23 mouse cellular contexts compared by ENCODE assay signal in genomic region chr5:33900101-33900500, GRCm38 (mm10).
"Had no signal": no experiment of that assay in that cellular context is flagged by ENCODE, and none has a peak within 500 bp of the region (broad histone marks: within the 10 kb centered on the region; RNA-seq: fewer than 3 reads in every experiment).

No protein-coding gene starts in this region.

- H3K9me3 ChIP-seq: limb, embryonic 13.5 days; liver, embryonic 12.5 days; liver, embryonic 15.5 days; lung, embryonic 15.5 days; megakaryocyte, embryonic 14.5 days; midbrain, embryonic 10.5 days; neural tube, embryonic 13.5 days; stomach, embryonic 15.5 days had no signal

- H3K27me3 ChIP-seq: limb, embryonic 13.5 days; liver, embryonic 12.5 days; liver, embryonic 15.5 days; lung, embryonic 15.5 days; megakaryocyte, embryonic 14.5 days; neural tube, embryonic 13.5 days; stomach, embryonic 15.5 days had no signal

- ATAC-seq: liver, embryonic 12.5 days had no signal

- DNase-seq: kidney, adult 9 months; kidney, postnatal 14 days; kidney, postnatal 4 days; left cerebral cortex, postnatal 4 days; liver; lung, adult 18-20 months; lung, postnatal 10 days; lung, postnatal 36 days; midbrain, embryonic 14.5 days; retina, postnatal 1 day; right cerebral cortex, postnatal 25 days; spleen, adult 18-20 months; thymus, adult 2 months; thymus, postnatal 14 days; thymus, postnatal 4 days had no signal

- H3K4me3 ChIP-seq: limb, embryonic 13.5 days; liver, embryonic 12.5 days; liver, embryonic 15.5 days; lung, embryonic 15.5 days; megakaryocyte, embryonic 14.5 days; midbrain, embryonic 10.5 days; neural tube, embryonic 13.5 days; stomach, embryonic 15.5 days had no signal

- H3K4me1 ChIP-seq: limb, embryonic 13.5 days; liver, embryonic 12.5 days; liver, embryonic 15.5 days; lung, embryonic 15.5 days; midbrain, embryonic 10.5 days; neural tube, embryonic 13.5 days; stomach, embryonic 15.5 days had no signal

- H3K4me2 ChIP-seq: limb, embryonic 13.5 days; liver, embryonic 12.5 days; liver, embryonic 15.5 days; lung, embryonic 15.5 days; neural tube, embryonic 13.5 days; stomach, embryonic 15.5 days had no signal

- H3K9ac ChIP-seq: limb, embryonic 13.5 days; liver, embryonic 12.5 days; liver, embryonic 15.5 days; lung, embryonic 15.5 days; neural tube, embryonic 13.5 days; stomach, embryonic 15.5 days had no signal

- H3K27ac ChIP-seq: limb, embryonic 13.5 days; liver, embryonic 12.5 days; liver, embryonic 15.5 days; lung, embryonic 15.5 days; midbrain, embryonic 10.5 days; neural tube, embryonic 13.5 days; stomach, embryonic 15.5 days had no signal
